Mouse (Mus musculus) adrenal gland, adult 18-20 months (tissue): ENCODE measurements around the gene Bst2. TPM values are rescaled to one million over a fixed set of nuclear protein-coding genes. Genes with fewer than 3 reads are reported as not detected.

Experiments used
- DNase-seq, 2 experiments: peaks; one replicate each; pipeline ENCODE4 v3.0.0; 2021 to 2022; ENCODE audit warnings: low spot score in 2 of 2
- total RNA-seq, 2 experiments: library from RNA; stranded (reverse); gene quantifications; 1 replicate in 1 of 2; 2 replicates in 1 of 2; pipeline ENCODE4 v1.2.3; 2021

Gene Bst2
- total RNA-seq, 2 experiments from 2014 or later: 64.5 to 77.9 TPM

DNA sequence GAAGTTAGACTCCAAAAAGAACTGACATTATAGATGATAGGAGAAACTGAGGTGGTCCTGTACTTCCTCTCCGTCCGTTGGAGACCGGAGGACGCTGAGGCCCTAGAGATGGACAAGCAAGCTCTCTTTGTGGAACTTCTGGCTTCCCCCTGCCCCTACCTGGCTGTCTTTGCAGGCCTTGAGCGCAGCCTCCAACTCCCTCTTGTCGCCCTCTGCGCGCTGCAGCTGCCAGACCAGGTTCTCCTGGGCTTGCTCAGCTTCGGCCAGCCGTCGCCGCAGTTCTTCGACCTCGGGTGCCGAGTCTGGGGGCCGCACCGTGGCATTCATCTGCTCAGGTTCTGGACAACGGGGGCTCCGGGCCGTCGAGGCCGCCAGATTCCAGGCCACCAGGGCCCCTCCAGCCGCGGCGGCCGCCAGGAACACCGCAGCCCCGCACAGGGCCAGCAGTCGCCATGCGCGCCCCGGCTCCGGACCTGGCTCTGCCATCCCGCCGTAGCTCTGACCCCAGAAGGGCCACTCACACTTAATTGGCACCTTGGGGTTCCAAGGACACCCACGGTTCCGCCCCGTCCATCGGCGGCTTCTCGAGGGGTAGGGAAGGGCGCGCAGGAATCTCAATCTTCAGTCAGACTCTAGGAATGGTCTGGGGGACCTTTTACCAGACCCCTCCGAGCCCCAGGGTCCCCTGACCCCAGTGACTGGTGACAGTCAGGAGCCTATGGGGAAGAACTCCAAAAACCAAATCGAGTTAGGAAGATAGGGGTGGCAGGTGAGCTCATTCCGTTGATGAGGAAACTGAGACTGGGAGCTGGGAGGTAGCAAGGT is 11.8 kb downstream of the Bst2 start, which contains the start of gene Ccdc194:
Gene Ccdc194, minus strand, starts transcription at position 486 of the 825 bp plus-strand sequence.
- DNase-seq: no peak

GRCm38 (mm10) chr8:71521634-71522033 is 15.6 kb downstream of the Bst2 start:
- peak; percentile 96 to 97 for DNase-seq

GRCm38 (mm10) chr8:71519037-71519825 is 18.0 kb downstream of the Bst2 start:
- DNase-seq: peak; percentile 63 to 67

DNA sequence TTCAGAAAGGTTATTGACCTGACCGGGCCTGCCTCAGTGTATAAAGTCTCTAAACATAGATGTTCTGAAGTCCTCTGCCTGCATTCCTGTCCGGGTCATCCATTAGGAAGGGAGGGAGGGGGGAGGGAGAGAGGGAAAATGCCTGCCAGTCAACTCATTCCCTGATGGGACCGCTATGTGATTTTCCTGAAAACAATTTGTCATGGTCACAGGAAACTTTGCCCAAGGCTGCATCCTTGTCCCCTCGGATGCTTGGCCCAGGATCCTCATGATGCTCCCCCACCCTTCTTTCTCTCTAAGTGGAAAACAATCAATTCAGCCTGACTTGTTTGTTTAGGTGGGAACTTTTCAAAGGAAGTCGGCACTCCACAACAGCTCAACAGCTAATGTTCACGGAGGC is 20.5 kb downstream of the Bst2 start:
- DNase-seq: no peak

DNA sequence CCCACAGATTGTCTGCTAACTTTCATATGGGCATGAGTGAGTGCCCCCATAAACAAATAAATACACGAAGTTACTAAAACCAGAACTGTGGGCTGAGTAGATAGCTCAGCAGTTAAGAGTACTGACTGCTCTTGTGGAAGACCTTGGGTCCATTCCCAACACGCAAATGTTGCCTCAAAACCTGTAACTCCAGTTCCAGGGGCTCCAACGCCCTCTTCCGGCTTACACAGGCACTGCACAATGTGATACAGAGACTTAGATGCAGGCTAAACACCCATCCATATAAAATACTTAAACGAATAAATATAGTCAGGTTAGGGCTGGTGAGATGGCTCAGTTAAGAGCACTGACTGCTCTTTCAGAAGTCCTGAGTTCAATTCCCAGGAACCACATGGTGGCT is 22.2 kb downstream of the Bst2 start:
- no peak for DNase-seq

DNA sequence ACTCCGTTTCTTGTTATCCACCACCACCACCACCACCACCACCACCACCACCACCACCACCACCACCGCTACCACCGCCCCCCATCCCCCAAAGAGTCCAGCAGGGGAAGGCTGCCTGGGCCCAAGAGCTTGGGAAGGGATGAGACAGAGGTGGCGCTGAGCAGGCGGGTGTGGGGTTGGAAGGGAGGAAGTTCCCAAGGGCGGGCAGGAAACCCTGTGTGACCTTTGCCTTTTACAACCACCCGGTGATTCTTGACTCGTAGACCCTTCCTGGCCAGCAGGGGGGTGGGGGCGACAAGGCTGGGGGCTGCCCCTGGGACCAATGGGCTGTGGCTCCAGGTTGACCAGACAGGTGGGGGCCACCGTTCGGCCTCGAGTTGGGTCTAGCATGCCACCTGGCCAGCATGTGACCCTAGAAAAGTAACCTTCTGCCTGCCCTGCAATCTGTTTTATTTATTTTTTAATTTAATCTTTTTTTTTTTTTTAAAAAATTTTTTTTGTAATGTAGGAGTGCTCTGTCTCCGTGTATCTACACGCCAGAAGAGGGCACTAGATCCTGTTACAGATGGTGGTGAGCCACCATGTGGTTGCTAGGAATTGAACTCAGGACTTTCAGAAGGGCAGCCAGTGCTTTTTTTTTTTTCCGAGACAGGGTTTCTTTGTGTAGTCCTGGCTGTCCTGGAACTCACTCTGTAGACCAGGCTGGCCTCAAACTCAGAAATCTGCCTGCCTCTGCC is 24.1 kb downstream of the Bst2 start:
- DNase-seq: no peak

GRCm38 (mm10) chr8:71511644-71512043 is 25.6 kb downstream of the Bst2 start, which contains the start of gene Plvap:
Gene Plvap, minus strand, starts transcription at chr8:71511752.
- DNase-seq: no peak

DNA sequence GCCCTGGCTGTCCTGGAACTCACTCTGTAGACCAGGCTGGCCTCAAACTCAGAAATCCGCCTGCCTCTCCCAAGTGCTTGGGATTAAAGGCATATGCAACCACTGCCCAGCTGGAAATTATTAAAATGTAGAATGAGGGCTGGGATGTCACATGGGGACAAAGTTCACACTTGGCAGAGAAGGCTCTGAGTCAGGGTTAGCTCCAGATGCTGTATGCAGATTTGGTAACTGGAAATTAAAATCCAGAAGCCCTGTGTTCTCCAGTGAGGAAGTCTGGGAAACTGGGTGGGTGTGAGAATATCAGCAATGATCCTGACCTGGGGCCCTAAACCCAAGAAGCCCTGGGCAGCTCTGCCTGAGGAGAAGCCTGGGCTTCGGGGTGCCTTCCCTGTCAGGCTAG is 27.9 kb downstream of the Bst2 start:
- DNase-seq: no peak

GRCm38 (mm10) chr8:71507589-71508104 is 29.6 kb downstream of the Bst2 start:
- peak; percentile 56 to 66 for DNase-seq

- DNase-seq: no peak
Measured at GRCm38 (mm10) chr8:71505979-71506378, 31.3 kb downstream of the Bst2 start.

DNA sequence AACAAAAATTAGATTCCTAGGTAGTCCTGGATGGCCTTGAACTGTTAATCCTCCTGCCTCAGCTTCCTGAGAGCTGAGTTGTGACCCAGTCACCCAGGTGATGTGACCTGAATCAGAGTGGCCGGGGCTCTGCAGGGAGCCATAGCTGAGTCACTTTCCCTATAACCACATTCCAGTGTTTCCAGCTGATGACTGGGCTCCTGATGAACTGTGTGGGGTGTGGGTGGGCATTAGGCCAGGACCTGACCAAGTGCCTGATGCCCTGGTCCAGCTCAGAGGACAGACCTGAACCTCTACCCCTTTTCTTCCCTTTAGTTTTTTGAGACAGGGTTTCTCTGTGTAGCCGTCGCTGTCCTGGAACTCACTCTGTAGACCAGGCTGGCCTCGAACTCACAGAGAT is 31.9 kb downstream of the Bst2 start:
- no peak for DNase-seq

DNA sequence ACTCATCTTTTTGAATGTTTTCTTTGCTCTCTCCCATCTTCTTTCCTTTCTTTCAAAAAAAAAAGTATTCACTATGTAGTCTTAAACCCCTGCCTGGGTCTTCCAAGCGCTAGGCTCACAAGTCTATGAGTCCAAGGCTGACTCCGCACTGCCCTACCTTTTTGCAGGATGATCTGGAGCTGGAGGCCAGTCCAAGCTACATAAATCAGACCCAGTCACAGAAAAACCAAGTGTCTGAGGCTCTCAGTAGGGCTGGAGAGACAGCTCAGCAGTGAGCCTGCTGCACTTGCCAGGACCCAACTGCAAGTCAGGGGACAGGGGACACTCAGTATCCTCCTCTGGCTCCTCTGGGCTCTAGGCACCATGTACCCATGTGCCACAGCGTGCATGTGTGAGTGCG is 32.9 kb downstream of the Bst2 start:
- DNase-seq: no peak

DNA sequence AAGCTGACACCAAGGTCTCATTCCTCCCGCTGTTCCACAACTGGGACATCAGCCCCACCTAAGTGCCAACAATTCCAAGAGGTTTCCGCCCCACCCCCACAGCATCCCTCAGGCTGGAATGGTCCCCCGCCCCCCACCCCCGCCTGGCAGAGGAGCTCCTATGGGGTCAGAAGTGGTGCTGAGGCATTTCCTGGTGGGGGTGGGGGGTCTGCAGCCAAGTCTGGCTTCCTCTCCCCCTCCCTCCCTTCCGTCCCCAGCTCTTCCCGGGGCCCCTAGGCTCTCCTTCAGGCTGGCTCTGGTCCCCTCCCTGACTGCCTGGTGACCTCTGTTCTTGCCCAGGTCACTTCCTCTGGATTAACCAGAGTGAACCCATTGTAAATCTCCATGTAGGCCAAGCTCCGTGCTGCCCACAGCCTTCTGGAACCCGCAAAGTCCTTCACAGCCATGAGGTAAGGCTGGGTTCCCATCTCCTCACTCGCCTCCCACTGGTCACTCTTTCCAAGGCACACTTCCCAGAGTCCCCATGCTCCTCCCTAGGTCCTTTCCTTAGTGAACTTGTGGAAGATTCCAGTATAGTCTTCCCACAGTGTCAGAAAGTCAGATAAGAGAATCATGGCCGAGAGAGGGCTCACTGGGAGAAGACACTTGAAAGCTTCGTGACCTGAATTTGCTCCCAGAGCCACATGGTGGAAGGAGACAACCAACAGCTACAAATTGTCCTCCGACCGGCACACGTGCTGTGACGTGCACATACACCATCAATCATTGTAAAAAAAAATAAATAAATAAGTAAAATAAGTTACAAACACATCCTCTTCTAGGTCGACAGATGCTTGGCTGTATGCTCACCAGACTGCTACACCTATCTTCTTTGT is 38.2 kb downstream of the Bst2 start:
- DNase-seq: no peak

GRCm38 (mm10) chr8:71497881-71498501 is 39.3 kb downstream of the Bst2 start:
- DNase-seq: no peak

- DNase-seq: no peak
Measured at GRCm38 (mm10) chr8:71497077-71497645, 40.1 kb downstream of the Bst2 start.

- DNase-seq: peak; percentile 92 to 94
Measured at GRCm38 (mm10) chr8:71496481-71496880, 40.8 kb downstream of the Bst2 start.

DNA sequence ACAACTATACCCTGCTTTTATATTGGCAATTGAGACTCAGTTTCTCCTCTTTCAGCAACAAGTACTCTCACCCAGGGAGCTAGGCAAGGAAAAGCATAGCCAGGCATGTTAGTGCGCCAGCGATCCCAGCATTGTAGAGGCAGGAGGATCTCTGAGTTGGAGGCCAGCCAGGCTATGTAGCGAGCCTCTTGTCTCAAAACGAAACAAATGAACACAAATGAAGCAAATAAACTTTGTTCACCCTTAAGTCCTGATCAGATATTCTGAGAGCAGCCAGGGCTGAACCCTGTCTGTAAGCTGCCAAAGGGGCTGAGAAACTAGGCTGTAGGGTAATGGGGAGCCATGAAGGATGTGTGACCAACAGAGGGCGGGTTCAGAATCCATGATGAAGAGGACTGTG is 41.4 kb downstream of the Bst2 start:
- no peak for DNase-seq

DNA sequence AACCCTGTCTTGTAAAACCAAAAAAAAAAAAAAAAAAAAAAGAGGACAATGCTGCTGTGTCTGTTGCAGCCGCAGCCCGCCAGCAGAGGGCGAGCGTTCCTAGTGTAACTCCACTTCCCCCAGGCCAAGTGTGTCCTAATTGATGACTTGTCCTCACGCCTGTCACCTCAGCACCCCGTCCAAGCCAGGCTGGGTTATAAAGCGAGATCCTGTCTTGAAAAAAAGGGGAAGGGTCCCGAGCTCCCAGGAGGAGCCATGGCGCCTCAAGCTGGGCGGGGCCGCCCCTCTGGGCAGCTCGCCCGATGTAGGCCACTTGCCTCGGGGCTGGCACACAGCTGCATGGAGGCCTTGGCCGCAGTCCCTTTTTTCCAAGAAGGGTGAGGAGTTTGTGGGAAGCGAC is 42.2 kb downstream of the Bst2 start:
- DNase-seq: peak; percentile 85 to 89

GRCm38 (mm10) chr8:71488454-71488853 is 48.8 kb downstream of the Bst2 start:
- peak; percentile 80 to 81 for DNase-seq
